Mouse (Mus musculus): ENCODE measurements around the gene Kcnt2.

DNA sequence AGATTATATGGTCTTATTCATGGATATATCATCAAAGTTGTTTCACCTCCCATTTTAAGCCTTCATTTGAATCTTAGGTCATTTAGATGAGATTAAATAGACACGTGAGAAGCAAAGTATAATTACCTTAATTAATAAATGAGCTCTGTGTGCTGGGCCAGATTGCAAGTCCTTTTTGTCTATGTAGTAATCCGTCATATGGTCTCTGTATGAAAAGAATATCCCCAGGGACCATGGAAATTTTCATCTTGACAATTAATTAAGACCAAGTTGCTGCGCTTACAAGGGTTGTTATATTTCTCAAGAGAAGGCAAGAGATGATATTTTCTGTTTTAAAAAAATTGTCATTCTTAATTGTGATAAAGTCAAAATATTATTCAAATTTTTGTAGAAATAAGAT, 47.2 kb downstream of the Kcnt2 start:
- TF ChIP-seq TAL1 (conservative IDR thresholded peaks at IDR 0.05; ENCODE audit: low read depth, low read length) (no peak), GATA1 (IDR thresholded peaks at IDR 0.05; ENCODE audit: borderline replicate concordance, low read length) (no peak), CTCF (IDR thresholded peaks at IDR 0.05; ENCODE audit: low read depth, low read length) (no peak), POLR2AphosphoS5 (IDR thresholded peaks at IDR 0.05; ENCODE audit: insufficient replicate concordance, low read depth, low read length) (no peak), GATA2 (IDR thresholded peaks at IDR 0.05; ENCODE audit: borderline replicate concordance, low read depth, low read length) (no peak)
